Mouse (Mus musculus) hindbrain, embryonic 12.5 days (tissue): ENCODE results near the gene Ift46. TPM values are rescaled to one million over a fixed set of nuclear protein-coding genes. Genes with fewer than 3 reads are reported as not detected.

Experiments used
- ATAC-seq: fragments of 200-750 bp; cut with Nextera tagmentation; 2 replicates; pipeline ENCODE4 v1.8.0; 2017; ENCODE audit warnings: moderate TSS enrichment; ENCODE audit not compliant: low FRiP score
- H3K27ac ChIP-seq: fragments of 300-500 bp; sonication (generic); 2 replicates; pipeline ENCODE4 v1.5.1; 2016; ENCODE audit warnings: mild to moderate bottlenecking
- H3K27me3 ChIP-seq: fragments of 300-500 bp; sonication (generic); 2 replicates; pipeline ENCODE4 v1.6.1; 2016; ENCODE audit warnings: mild to moderate bottlenecking
- H3K36me3 ChIP-seq: fragments of 300-500 bp; sonication (generic); 2 replicates; pipeline ENCODE4 v1.6.1; 2016; ENCODE audit warnings: mild to moderate bottlenecking
- H3K4me1 ChIP-seq: fragments of 300-500 bp; sonication (generic); 2 replicates; pipeline ENCODE4 v1.6.1; 2016
- H3K4me2 ChIP-seq: fragments of 300-500 bp; sonication (generic); replicated peaks from 2 replicates; pipeline ENCODE4 v1.6.1; 2016; ENCODE audit warnings: mild to moderate bottlenecking
- H3K4me3 ChIP-seq: fragments of 300-500 bp; sonication (generic); 2 replicates; pipeline ENCODE4 v1.5.1; 2016; ENCODE audit warnings: mild to moderate bottlenecking
- H3K9ac ChIP-seq: fragments of 300-500 bp; sonication (generic); 2 replicates; pipeline ENCODE4 v1.6.1; 2016; ENCODE audit warnings: mild to moderate bottlenecking, moderate library complexity
- H3K9me3 ChIP-seq: fragments of 300-500 bp; sonication (generic); replicated peaks from 2 replicates; pipeline ENCODE4 v1.6.1; 2016; ENCODE audit warnings: mild to moderate bottlenecking
- WGBS: fragments of 180-500 bp; shearing (Covaris S2); methylation state at CpG from one replicate; pipeline ENCODE4 v1.1.7; 2016; 5-methylcytosine and 5-hydroxymethylcytosine counted together
- polyA plus RNA-seq: library from polyadenylated mRNA; unstranded; fragments of >200 nt; fragmentation: Nextera tagmentation; extraction: Ambion mirVana; gene quantifications from 2 replicates; pipeline ENCODE4 v1.2.1, GENCODE M21; 2016

Ift46 gene
- polyA plus RNA-seq, 1 experiment from 2014 or later, result 153 TPM

GRCm38 (mm10) chr9:44724665-44725064 is 43.0 kb upstream of the Ift46 start:
- peaks cover 67% of the 10 kb centered on the region for H3K4me1 ChIP-seq
- WGBS, result 47% methylated on average over 2 of the region's 2 CpGs
- no peak for ATAC-seq
- peak overlapping the region; percentile 8; the same call in 1 of the 2 replicates for H3K9ac ChIP-seq
- no peaks in the 10 kb centered on the region for H3K9me3 ChIP-seq
- no peak overlapping the region; the same call in 1 of the 2 replicates for H3K4me2 ChIP-seq
- no peaks in the 10 kb centered on the region for H3K27me3 ChIP-seq
- H3K4me3 ChIP-seq, result no peak overlapping the region
- H3K36me3 ChIP-seq, result no peaks in the 10 kb centered on the region
- peak overlapping the region; percentile 86 for H3K27ac ChIP-seq

GRCm38 (mm10) chr9:44726431-44727146 is 41.1 kb upstream of the Ift46 start:
- Histone ChIP-seq H3K4me2 (no peak overlapping the region), H3K4me1 (peaks cover 54% of the 10 kb centered on the region), H3K36me3 (no peaks in the 10 kb centered on the region), H3K27me3 (no peaks in the 10 kb centered on the region), H3K27ac (peak overlapping the region; percentile 12; the same call in 1 of the 2 replicates), H3K9me3 (no peaks in the 10 kb centered on the region), H3K4me3 (no peak overlapping the region), H3K9ac (no peak overlapping the region)
- WGBS, result 40% methylated on average over 10 of the region's 10 CpGs
- peak; percentile 26; the same call in 1 of the 2 replicates for ATAC-seq

- ATAC-seq, result no peak
- Histone ChIP-seq H3K9me3 (no peaks in the 10 kb centered on the region), H3K27me3 (peaks cover 4% of the 10 kb centered on the region), H3K27ac (no peak overlapping the region), H3K4me2 (no peak overlapping the region), H3K4me3 (no peak overlapping the region), H3K4me1 (peaks cover 50% of the 10 kb centered on the region), H3K36me3 (no peaks in the 10 kb centered on the region), H3K9ac (no peak overlapping the region)
- WGBS, result 68% methylated on average over 5 of the region's 5 CpGs
Observed at GRCm38 (mm10) chr9:44727441-44727840, 40.3 kb upstream of the Ift46 start.

- WGBS, result 72% methylated on average over 5 of the region's 5 CpGs
- Histone ChIP-seq H3K27ac (no peak overlapping the region), H3K4me2 (peak overlapping the region; percentile 94; the same call in 1 of the 2 replicates), H3K9me3 (no peaks in the 10 kb centered on the region), H3K9ac (no peak overlapping the region), H3K4me1 (peaks cover 35% of the 10 kb centered on the region), H3K4me3 (no peak overlapping the region), H3K27me3 (peaks cover 23% of the 10 kb centered on the region), H3K36me3 (no peaks in the 10 kb centered on the region)
- ATAC-seq, result no peak
Observed at GRCm38 (mm10) chr9:44732130-44732549, 35.6 kb upstream of the Ift46 start.

- peak overlapping the region; percentile 48; the same call in 1 of the 2 replicates for H3K27ac ChIP-seq
- no peaks in the 10 kb centered on the region for H3K36me3 ChIP-seq
- peak overlapping the region; percentile 94 for H3K4me2 ChIP-seq
- peak overlapping the region; percentile 67 for H3K9ac ChIP-seq
- 48% methylated on average over 12 of the region's 12 CpGs for WGBS
- ATAC-seq, result no peak
- peak overlapping the region; percentile 59 for H3K4me3 ChIP-seq
- H3K9me3 ChIP-seq, result no peaks in the 10 kb centered on the region
- peaks cover 32% of the 10 kb centered on the region for H3K4me1 ChIP-seq
- peaks cover 23% of the 10 kb centered on the region for H3K27me3 ChIP-seq
Observed at GRCm38 (mm10) chr9:44732921-44733530, 34.7 kb upstream of the Ift46 start.

- ATAC-seq, result peak; percentile 48
- Histone ChIP-seq H3K27me3 (peaks cover 23% of the 10 kb centered on the region), H3K4me2 (peak overlapping the region; percentile 94), H3K36me3 (no peaks in the 10 kb centered on the region), H3K4me1 (peaks cover 32% of the 10 kb centered on the region), H3K9ac (peak overlapping the region; percentile 67), H3K4me3 (peak overlapping the region; percentile 59), H3K27ac (peak overlapping the region; percentile 52; the same call in 1 of the 2 replicates), H3K9me3 (no peaks in the 10 kb centered on the region)
- WGBS, result under 1% methylated on average over 79 of the region's 79 CpGs
Observed at GRCm38 (mm10) chr9:44733671-44734523, 33.8 kb upstream of the Ift46 start.

- peak within 1 kb of the TSS; percentile 52 for H3K27ac ChIP-seq
- under 1% methylated on average over 47 of the region's 47 CpGs for WGBS
Observed at GRCm38 (mm10) chr9:44734524-44735494, 32.9 kb upstream of the Ift46 start, which contains the start of gene Phldb1. Phldb1 (minus strand) TSS chr9:44735198.

GRCm38 (mm10) chr9:44735886-44736285 is 31.8 kb upstream of the Ift46 start:
- 66% methylated on average over 6 of the region's 6 CpGs for WGBS
- Histone ChIP-seq H3K4me3 (no peak overlapping the region), H3K4me2 (no peak overlapping the region), H3K27me3 (peaks cover 23% of the 10 kb centered on the region), H3K9ac (no peak overlapping the region), H3K4me1 (peaks cover 32% of the 10 kb centered on the region), H3K36me3 (0 out of 2 replicates have a peak, but pooled peaks cover under 1% of the 10 kb centered on the region), H3K9me3 (no peaks in the 10 kb centered on the region), H3K27ac (peak overlapping the region; percentile 0; the same call in 1 of the 2 replicates)
- no peak for ATAC-seq

More at GRCm38 (mm10) chr9:44734524-44735494, 32.9 kb upstream of the Ift46 start, which contains the start of gene Phldb1:
- Histone ChIP-seq H3K9me3 (no peaks in the 10 kb centered on the region), H3K9ac (peak within 1 kb of the TSS; percentile 67), H3K27me3 (peaks cover 23% of the 10 kb centered on the region), H3K4me3 (peak within 1 kb of the TSS; percentile 59), H3K4me2 (peak within 1 kb of the TSS; percentile 94), H3K4me1 (peaks cover 32% of the 10 kb centered on the region), H3K36me3 (no peaks in the 10 kb centered on the region)
- ATAC-seq, result peak; percentile 79

- Histone ChIP-seq H3K4me3 (no peak overlapping the region), H3K9ac (no peak overlapping the region)
- no peak for ATAC-seq
Observed at GRCm38 (mm10) chr9:44736301-44736700, 31.4 kb upstream of the Ift46 start.

GRCm38 (mm10) chr9:44737240-44737949 is 30.3 kb upstream of the Ift46 start:
- ATAC-seq, result no peak

More at GRCm38 (mm10) chr9:44736301-44736700, 31.4 kb upstream of the Ift46 start:
- Histone ChIP-seq H3K27me3 (peaks cover 23% of the 10 kb centered on the region), H3K27ac (peak overlapping the region; percentile 0; the same call in 1 of the 2 replicates), H3K4me1 (peaks cover 32% of the 10 kb centered on the region), H3K4me2 (no peak overlapping the region), H3K36me3 (0 out of 2 replicates have a peak, but pooled peaks cover 5% of the 10 kb centered on the region), H3K9me3 (no peaks in the 10 kb centered on the region)
- 54% methylated on average over 2 of the region's 2 CpGs for WGBS

More at GRCm38 (mm10) chr9:44737240-44737949, 30.3 kb upstream of the Ift46 start:
- Histone ChIP-seq H3K36me3 (peaks cover 11% of the 10 kb centered on the region), H3K27me3 (peaks cover 20% of the 10 kb centered on the region), H3K4me3 (no peak overlapping the region), H3K4me2 (no peak overlapping the region), H3K27ac (peak overlapping the region; percentile 55), H3K9ac (no peak overlapping the region), H3K4me1 (peaks cover 32% of the 10 kb centered on the region), H3K9me3 (no peaks in the 10 kb centered on the region)
- WGBS, result 40% methylated on average over 8 of the region's 8 CpGs
